ENCODE assay signal across 26 mouse cellular contexts in the genomic region with DNA sequence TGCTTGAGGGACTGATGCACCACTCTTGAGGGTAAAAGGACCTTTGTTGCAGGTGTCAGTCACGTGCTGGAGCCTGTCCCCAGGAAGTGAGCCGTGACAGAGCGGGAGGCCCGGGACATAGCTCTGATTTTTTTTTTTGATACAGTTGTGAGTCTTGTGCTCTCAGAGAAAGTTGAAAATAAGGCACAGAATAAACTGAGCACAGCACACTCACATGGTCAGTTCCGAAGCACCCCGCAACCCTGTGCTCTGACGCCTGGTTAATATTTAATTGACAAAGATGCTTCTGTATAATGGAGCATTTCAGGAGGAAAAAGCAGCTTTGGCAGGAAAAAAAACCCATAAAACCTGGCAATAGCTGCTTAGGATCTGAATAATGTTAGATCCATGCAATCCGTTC.
DNase-seq lines count a peak whose midpoint lies in the region; ATAC-seq and TF ChIP-seq lines count a peak whose summit lies in the region.
"Had no signal": no experiment of that assay in that cellular context is flagged by ENCODE, and none has a peak within 500 bp of the region (broad histone marks: within the 10 kb centered on the region; RNA-seq: fewer than 3 reads in every experiment).

No protein-coding gene starts in this region.

- no peak overlapping the region for H3K4me3 ChIP-seq in midbrain, embryonic 11.5 days (ENCODE audit: low read depth, low read length)
- no peak overlapping the region for H3K4me3 ChIP-seq in midbrain, embryonic 13.5 days (replicated peaks)
- no peak overlapping the region for H3K4me3 ChIP-seq in CH12.LX (replicated peaks in 1 of 3; ENCODE audit: low read depth in 2 of 3, low read length in 2 of 3, poor library complexity in 1 of 3)
- H3K4me3 ChIP-seq in intestine, embryonic 16.5 days (ENCODE audit: low read length): no peak overlapping the region
- no peak overlapping the region for H3K4me3 ChIP-seq in kidney, embryonic 15.5 days (replicated peaks)
- H3K4me3 ChIP-seq: embryonic facial prominence, embryonic 10.5 days; embryonic facial prominence, embryonic 15.5 days; forebrain, embryonic 12.5 days; hindbrain, embryonic 12.5 days; myocyte; neural tube, embryonic 12.5 days had no signal

- H3K4me2 ChIP-seq in midbrain, embryonic 11.5 days: no peak overlapping the region
- no peak overlapping the region for H3K4me2 ChIP-seq in midbrain, embryonic 13.5 days (replicated peaks)
- no peak overlapping the region for H3K4me2 ChIP-seq in CH12.LX (ENCODE audit: insufficient read depth, low read depth, poor library complexity, severe bottlenecking)
- H3K4me2 ChIP-seq in intestine, embryonic 16.5 days (ENCODE audit: low read depth, low read length): peak overlapping the region; percentile 4; the same call in 1 of the 2 replicates
- no peak overlapping the region for H3K4me2 ChIP-seq in kidney, embryonic 15.5 days
- H3K4me2 ChIP-seq: embryonic facial prominence, embryonic 15.5 days; forebrain, embryonic 12.5 days; hindbrain, embryonic 12.5 days; neural tube, embryonic 12.5 days had no signal

- peak; percentile 45 for DNase-seq in midbrain, embryonic 11.5 days (ENCODE audit: low spot score, missing footprints)
- no peak for DNase-seq in CH12.LX (ENCODE audit: extremely low read depth)
- DNase-seq in heart, adult 18-20 months: no peak
- no peak for DNase-seq in left cerebral cortex, postnatal 4 days
- no peak for DNase-seq in embryo, embryonic 10 days (ENCODE audit: low spot score)
- DNase-seq: adrenal gland, adult 8-10 months; cerebellum, adult 2 months; forebrain, postnatal 0 days; gastrocnemius, postnatal 10 days; heart, postnatal 36 days; layer of hippocampus, postnatal 36 days; liver; lung, adult 2 months; lung, postnatal 10 days; thymus, postnatal 4 days had no signal

- TF ChIP-seq CTCF in CH12.LX (conservative IDR thresholded peaks at IDR 0.05 in 1 of 2, IDR thresholded peaks at IDR 0.05 in 1 of 2; ENCODE audit: low read depth in 2 of 2, low read length in 2 of 2): no peak

- H3K79me2 ChIP-seq in CH12.LX (replicated peaks; ENCODE audit: control insufficient read depth, extremely low read depth, insufficient read depth, poor library complexity, severe bottlenecking): no peaks in the 10 kb centered on the region

- H3K36me3 ChIP-seq in midbrain, embryonic 11.5 days (ENCODE audit: control insufficient read depth, insufficient read depth, low read length): no peaks in the 10 kb centered on the region
- H3K36me3 ChIP-seq in midbrain, embryonic 13.5 days: 0 out of 2 replicates have a peak, but pooled peaks cover 4% of the 10 kb centered on the region
- H3K36me3 ChIP-seq in CH12.LX (replicated peaks in 1 of 2; ENCODE audit: control insufficient read depth in 1 of 2, insufficient read depth in 1 of 2, low read length in 1 of 2): no peaks in the 10 kb centered on the region
- H3K36me3 ChIP-seq in intestine, embryonic 16.5 days (ENCODE audit: control insufficient read depth, insufficient read depth, low read length): no peaks in the 10 kb centered on the region
- H3K36me3 ChIP-seq in kidney, embryonic 15.5 days: no peaks in the 10 kb centered on the region
- H3K36me3 ChIP-seq: embryonic facial prominence, embryonic 10.5 days; embryonic facial prominence, embryonic 15.5 days; forebrain, embryonic 12.5 days; hindbrain, embryonic 12.5 days; neural tube, embryonic 12.5 days had no signal

- in situ Hi-C loops in CH12.LX (cut with MboI; ENCODE audit: low pct_ligation_motif_present, low pct_unique_long_range_greater_than_20kb, low sequenced_read_pairs): no loop called here

- dilution Hi-C loops in CH12.LX (cut with MboI; ENCODE audit: extremely low pct_ligation_motif_present, extremely low pct_unique_long_range_greater_than_20kb, low sequenced_read_pairs): no loop called here

- H3K9me3 ChIP-seq in midbrain, embryonic 11.5 days (ENCODE audit: control insufficient read depth, low read length): no peaks in the 10 kb centered on the region
- no peaks in the 10 kb centered on the region for H3K9me3 ChIP-seq in midbrain, embryonic 13.5 days
- H3K9me3 ChIP-seq in CH12.LX (replicated peaks; ENCODE audit: low read length): no peaks in the 10 kb centered on the region
- no peaks in the 10 kb centered on the region for H3K9me3 ChIP-seq in intestine, embryonic 16.5 days (ENCODE audit: control insufficient read depth, low read length)
- H3K9me3 ChIP-seq in kidney, embryonic 15.5 days (replicated peaks): no peaks in the 10 kb centered on the region
- H3K9me3 ChIP-seq: embryonic facial prominence, embryonic 10.5 days; embryonic facial prominence, embryonic 15.5 days; forebrain, embryonic 12.5 days; hindbrain, embryonic 12.5 days; neural tube, embryonic 12.5 days had no signal

- WGBS in midbrain, embryonic 11.5 days: 74% methylated on average over 8 of the region's 8 CpGs
- 65% methylated on average over 8 of the region's 8 CpGs for WGBS in midbrain, embryonic 13.5 days
- WGBS in intestine, embryonic 16.5 days: 55% methylated on average over 8 of the region's 8 CpGs
- 50% methylated on average over 8 of the region's 8 CpGs for WGBS in kidney, embryonic 15.5 days

- no peaks in the 10 kb centered on the region for H3K4me1 ChIP-seq in midbrain, embryonic 11.5 days (ENCODE audit: control insufficient read depth, insufficient read depth, low read length)
- 0 out of 2 replicates have a peak, but pooled peaks cover 7% of the 10 kb centered on the region for H3K4me1 ChIP-seq in midbrain, embryonic 13.5 days (replicated peaks)
- peaks cover 0 to 43% of the 10 kb centered on the region in 2 experiments; a peak in 2 of 4 replicates for H3K4me1 ChIP-seq in CH12.LX (ENCODE audit: control insufficient read depth in 1 of 2, insufficient read depth in 2 of 2)
- H3K4me1 ChIP-seq in intestine, embryonic 16.5 days (ENCODE audit: control insufficient read depth, insufficient read depth, low read length): no peaks in the 10 kb centered on the region
- peaks cover 7% of the 10 kb centered on the region; the same call in 1 of the 2 replicates for H3K4me1 ChIP-seq in kidney, embryonic 15.5 days
- H3K4me1 ChIP-seq: embryonic facial prominence, embryonic 10.5 days; embryonic facial prominence, embryonic 15.5 days; forebrain, embryonic 12.5 days; hindbrain, embryonic 12.5 days; neural tube, embryonic 12.5 days had no signal

- H3K27ac ChIP-seq in midbrain, embryonic 11.5 days (ENCODE audit: low read depth, low read length): no peak overlapping the region
- H3K27ac ChIP-seq in midbrain, embryonic 13.5 days: no peak overlapping the region; the same call in 1 of the 2 replicates
- H3K27ac ChIP-seq in CH12.LX (ENCODE audit: insufficient read depth, low read depth): no peak overlapping the region
- H3K27ac ChIP-seq in intestine, embryonic 16.5 days (ENCODE audit: low read length): no peak overlapping the region
- no peak overlapping the region for H3K27ac ChIP-seq in kidney, embryonic 15.5 days
- H3K27ac ChIP-seq: embryonic facial prominence, embryonic 10.5 days; embryonic facial prominence, embryonic 15.5 days; forebrain, embryonic 12.5 days; hindbrain, embryonic 12.5 days; liver, embryonic 14.5 days; macrophage; neural tube, embryonic 12.5 days had no signal

- TF ChIP-seq EP300 in CH12.LX (IDR thresholded peaks at IDR 0.05; ENCODE audit: low read length): no peak

- no peak for ATAC-seq in midbrain, embryonic 11.5 days (ENCODE audit: low FRiP score)
- no peak for ATAC-seq in midbrain, embryonic 13.5 days
- ATAC-seq in intestine, embryonic 16.5 days: peak; percentile 71
- ATAC-seq in kidney, embryonic 15.5 days (replicated peaks; ENCODE audit: low FRiP score): peak; percentile 71; the same call in 1 of the 2 replicates
- ATAC-seq: forebrain, postnatal 0 days had no signal

- TF ChIP-seq POLR2A in CH12.LX (IDR thresholded peaks at IDR 0.05; ENCODE audit: low read depth, low read length): no peak

- no peak overlapping the region for H3K9ac ChIP-seq in midbrain, embryonic 11.5 days (ENCODE audit: low read length)
- H3K9ac ChIP-seq in midbrain, embryonic 13.5 days (replicated peaks): no peak overlapping the region
- no peak overlapping the region for H3K9ac ChIP-seq in CH12.LX (ENCODE audit: insufficient read depth, low read depth)
- H3K9ac ChIP-seq in intestine, embryonic 16.5 days (ENCODE audit: low read depth, low read length): no peak overlapping the region
- no peak overlapping the region for H3K9ac ChIP-seq in kidney, embryonic 15.5 days
- H3K9ac ChIP-seq: embryonic facial prominence, embryonic 15.5 days; forebrain, embryonic 12.5 days; forebrain, postnatal 0 days; hindbrain, embryonic 12.5 days; liver, embryonic 14.5 days; neural tube, embryonic 12.5 days had no signal

- TF ChIP-seq RAD21 in CH12.LX (IDR thresholded peaks at IDR 0.05; ENCODE audit: low read depth, low read length): no peak

- H3K27me3 ChIP-seq in midbrain, embryonic 11.5 days (ENCODE audit: control insufficient read depth, insufficient read depth, low read length): no peaks in the 10 kb centered on the region
- no peaks in the 10 kb centered on the region for H3K27me3 ChIP-seq in midbrain, embryonic 13.5 days
- no peaks in the 10 kb centered on the region for H3K27me3 ChIP-seq in CH12.LX (replicated peaks)
- H3K27me3 ChIP-seq in intestine, embryonic 16.5 days (replicated peaks; ENCODE audit: control insufficient read depth, insufficient read depth, low read length): no peaks in the 10 kb centered on the region
- no peaks in the 10 kb centered on the region for H3K27me3 ChIP-seq in kidney, embryonic 15.5 days
- H3K27me3 ChIP-seq: embryonic facial prominence, embryonic 15.5 days; forebrain, embryonic 12.5 days; hindbrain, embryonic 12.5 days; neural tube, embryonic 12.5 days had no signal

- intact Hi-C loops in left cerebral cortex, postnatal 4 days (cut with DNase I): no loop called here

TF ChIP-seq in CH12.LX, 34 proteins besides CTCF, POLR2A, EP300 and RAD21:
- TF ChIP-seq JUND (conservative IDR thresholded peaks at IDR 0.05; ENCODE audit: low read depth, low read length) (no peak), MAX (IDR thresholded peaks at IDR 0.05; ENCODE audit: low read length) (no peak), BHLHE40 (IDR thresholded peaks at IDR 0.05; ENCODE audit: low read depth, low read length) (0 out of 2 replicates have a peak, but pooled peaks have one; percentile 18)

Comparison
In these comparisons a context has a peak if more than half of its experiments do, and no peak if none do; other contexts are left out.
1. ATAC-seq: peak in intestine, embryonic 16.5 days (single experiment) and kidney, embryonic 15.5 days (single experiment); none in midbrain, embryonic 11.5 days (single experiment) and midbrain, embryonic 13.5 days (single experiment).